Mouse (Mus musculus): Measurements from ENCODE around the gene Usp53. TPM values are rescaled to one million over a fixed set of nuclear protein-coding genes. Genes with fewer than 3 reads are reported as not detected.
A peak's percentile ranks its signal among the peaks of the same experiment; 100 is the strongest.

The Usp53 gene
- polyA plus RNA-seq, 1 experiment = 11.4 TPM

DNA sequence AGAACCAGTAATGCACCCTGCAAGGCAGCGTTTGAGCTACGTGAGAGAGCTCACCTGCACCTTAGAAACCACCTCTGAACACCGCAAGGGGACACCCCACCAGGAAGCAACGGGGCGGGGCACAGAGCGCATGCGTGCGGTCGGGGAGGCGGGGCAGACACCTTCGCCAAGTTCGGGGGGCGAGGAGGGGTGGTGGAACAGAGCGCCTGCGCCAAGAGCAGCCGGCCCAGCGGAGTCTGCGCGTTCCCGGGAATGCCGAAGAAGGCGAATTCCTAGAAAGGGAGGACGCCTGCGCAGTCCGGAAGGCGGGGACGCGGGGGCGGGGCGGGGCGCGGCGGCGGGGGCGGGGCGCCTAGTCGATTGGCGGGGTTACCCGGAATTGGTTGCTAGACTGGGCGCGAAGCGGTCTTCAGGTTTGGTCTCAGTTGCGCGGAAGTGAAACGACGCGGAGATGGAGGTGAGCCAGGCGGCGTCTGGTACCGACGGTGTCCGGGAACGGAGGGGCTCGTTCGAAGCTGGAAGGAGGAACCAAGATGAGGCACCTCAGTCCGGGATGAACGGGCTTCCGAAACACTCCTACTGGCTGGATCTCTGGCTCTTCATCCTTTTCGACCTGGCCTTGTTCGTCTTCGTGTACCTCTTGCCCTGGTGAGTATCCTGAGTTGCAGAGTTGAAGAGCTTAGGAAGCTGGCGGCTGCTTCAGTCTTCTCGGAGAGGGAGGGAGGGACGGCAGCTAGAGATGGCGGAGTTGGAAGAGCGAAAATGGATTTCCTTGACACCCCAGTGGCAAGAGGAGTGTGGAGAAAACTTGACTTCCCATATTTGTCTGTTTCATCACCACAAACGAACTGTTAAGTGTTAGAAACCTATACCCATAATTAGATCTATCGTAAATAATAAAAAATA is 60.0 kb downstream of the Usp53 start, which contains the start of gene 1810037I17Rik:
Gene 1810037I17Rik (plus strand): TSS at position 195 of the 906 bp plus-strand sequence.
- Histone ChIP-seq H3K4me1 (ENCODE audit: control insufficient read depth, insufficient read depth, low read length) (no peaks in the 10 kb centered on the region), H3K27ac (ENCODE audit: insufficient read depth, low read length) (peak within 1 kb of the TSS; percentile 65), H3K4me3 (ENCODE audit: insufficient read depth, low read length) (peak within 1 kb of the TSS; percentile 90)
- TF ChIP-seq POLR2A (IDR thresholded peaks at IDR 0.05; ENCODE audit: extremely low read depth, insufficient read depth, low read length) = peak; percentile 84
- TF ChIP-seq CTCF (IDR thresholded peaks at IDR 0.05; ENCODE audit: extremely low read depth, insufficient read depth, low read length) = 0 out of 2 replicates have a peak, but pooled peaks have one; percentile 4

DNA sequence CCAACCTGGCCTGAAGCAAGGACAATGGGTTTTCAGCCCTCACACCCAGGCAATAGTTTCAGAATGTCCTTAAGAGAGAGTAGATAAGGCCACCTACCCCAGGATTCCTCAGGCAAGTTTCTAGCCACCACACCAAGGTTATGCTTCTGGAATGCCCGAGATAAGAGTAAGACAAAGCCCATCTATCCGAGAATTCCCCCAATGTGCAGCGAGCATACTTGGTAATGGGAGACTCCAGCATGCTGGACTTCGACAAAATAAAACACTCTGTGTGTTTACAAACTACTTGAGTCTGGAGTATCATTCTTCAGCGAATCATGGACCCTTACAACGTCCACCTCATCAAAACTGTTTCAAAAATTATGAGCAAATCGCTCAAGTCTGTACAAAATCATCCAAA is 61.2 kb downstream of the Usp53 start:
- Histone ChIP-seq H3K4me1 (ENCODE audit: control insufficient read depth, insufficient read depth, low read length) (no peaks in the 10 kb centered on the region), H3K4me3 (ENCODE audit: insufficient read depth, low read length) (no peak overlapping the region; the same call in 1 of the 2 replicates), H3K27ac (ENCODE audit: insufficient read depth, low read length) (no peak overlapping the region)
- TF ChIP-seq POLR2A (IDR thresholded peaks at IDR 0.05; ENCODE audit: extremely low read depth, insufficient read depth, low read length) = no peak
- no peak for TF ChIP-seq CTCF (IDR thresholded peaks at IDR 0.05; ENCODE audit: extremely low read depth, insufficient read depth, low read length)

DNA sequence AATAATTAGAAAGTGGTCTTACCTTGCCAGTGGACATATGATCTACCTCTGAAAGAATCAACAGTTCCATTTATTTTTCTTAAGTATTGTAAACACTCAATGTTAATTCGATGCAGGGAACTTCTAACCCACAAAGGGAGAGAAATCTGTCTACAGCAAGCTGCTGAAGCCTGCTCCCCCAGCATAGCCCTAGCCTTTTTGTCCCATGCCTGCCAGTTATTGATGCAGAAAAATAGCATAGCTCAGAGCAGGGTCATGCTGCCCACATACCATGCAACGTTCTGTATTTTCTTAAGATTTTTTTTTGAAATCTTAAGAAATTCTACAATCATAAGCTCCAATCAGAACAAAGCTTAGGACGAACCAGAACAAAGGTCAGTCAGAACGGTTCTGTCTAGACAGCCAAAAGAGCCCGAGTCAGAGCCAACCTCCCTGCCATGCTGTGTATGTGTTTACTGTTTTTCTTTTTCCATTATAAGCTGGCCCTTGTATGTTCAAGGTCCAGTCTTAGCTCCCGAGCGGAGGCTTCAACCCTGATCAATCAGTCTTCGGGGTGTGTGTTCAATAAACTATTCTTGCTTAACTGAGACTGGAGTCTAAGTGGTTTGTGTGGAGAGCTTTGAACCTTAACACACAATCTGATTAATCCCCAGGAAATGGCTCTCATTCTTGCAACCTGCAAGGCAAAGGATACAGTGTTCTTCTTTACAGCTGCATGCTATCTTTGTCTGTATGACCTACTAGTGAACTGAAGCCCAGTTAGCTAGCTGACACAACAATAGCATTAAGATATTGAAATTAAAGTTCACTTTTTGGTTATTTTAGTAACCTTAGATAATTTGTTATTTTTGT is 62.4 kb downstream of the Usp53 start:
- TF ChIP-seq CTCF (IDR thresholded peaks at IDR 0.05; ENCODE audit: extremely low read depth, insufficient read depth, low read length) (no peak), POLR2A (IDR thresholded peaks at IDR 0.05; ENCODE audit: extremely low read depth, insufficient read depth, low read length) (no peak)
- no peak overlapping the region for H3K27ac ChIP-seq (ENCODE audit: insufficient read depth, low read length)
- no peak overlapping the region for H3K4me3 ChIP-seq (ENCODE audit: insufficient read depth, low read length)
- H3K4me1 ChIP-seq (ENCODE audit: control insufficient read depth, insufficient read depth, low read length) = no peaks in the 10 kb centered on the region

DNA sequence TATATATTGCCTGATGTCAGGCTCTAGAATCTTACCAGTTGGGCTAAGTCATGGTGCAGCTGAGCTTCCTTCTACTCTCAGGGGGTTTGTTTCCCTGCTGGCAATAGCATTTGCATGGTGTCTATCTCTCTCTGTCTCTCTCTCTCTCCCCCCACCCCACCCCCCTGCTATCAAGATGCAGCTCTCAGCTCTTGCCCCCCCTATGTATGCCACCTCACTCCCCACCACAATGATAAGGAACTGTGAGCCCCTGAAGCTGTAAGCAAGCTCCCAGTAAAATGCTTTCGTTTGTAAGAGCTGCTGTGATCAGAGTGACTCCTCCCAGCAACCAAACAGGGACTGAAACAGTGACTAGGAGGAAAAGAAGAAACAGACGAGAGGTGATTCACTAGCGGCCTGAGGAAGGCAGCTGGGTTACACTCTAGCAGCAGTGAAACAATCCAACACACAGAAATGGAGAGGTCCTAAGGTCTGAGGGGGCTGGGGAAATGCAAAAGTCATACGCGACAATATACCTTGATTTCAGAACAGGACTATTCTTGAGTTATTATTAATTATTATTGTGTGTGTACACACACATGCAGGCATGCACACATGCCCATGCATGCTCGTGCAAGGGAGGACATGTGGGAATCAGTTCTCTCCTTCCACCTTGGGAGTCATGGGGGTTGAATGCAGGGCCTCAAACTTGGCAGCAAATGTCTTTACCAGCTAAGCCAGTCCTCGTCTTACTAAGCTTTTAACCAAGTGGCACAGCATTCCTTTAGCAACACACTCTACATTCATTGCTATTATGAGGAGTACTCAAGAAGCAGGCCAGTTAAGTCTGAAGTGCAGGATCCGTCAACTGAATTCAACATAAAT is 63.5 kb downstream of the Usp53 start:
- no peak overlapping the region for H3K27ac ChIP-seq (ENCODE audit: insufficient read depth, low read length)
- no peak for TF ChIP-seq POLR2A (IDR thresholded peaks at IDR 0.05; ENCODE audit: extremely low read depth, insufficient read depth, low read length)
- TF ChIP-seq CTCF (IDR thresholded peaks at IDR 0.05; ENCODE audit: extremely low read depth, insufficient read depth, low read length) = no peak

DNA sequence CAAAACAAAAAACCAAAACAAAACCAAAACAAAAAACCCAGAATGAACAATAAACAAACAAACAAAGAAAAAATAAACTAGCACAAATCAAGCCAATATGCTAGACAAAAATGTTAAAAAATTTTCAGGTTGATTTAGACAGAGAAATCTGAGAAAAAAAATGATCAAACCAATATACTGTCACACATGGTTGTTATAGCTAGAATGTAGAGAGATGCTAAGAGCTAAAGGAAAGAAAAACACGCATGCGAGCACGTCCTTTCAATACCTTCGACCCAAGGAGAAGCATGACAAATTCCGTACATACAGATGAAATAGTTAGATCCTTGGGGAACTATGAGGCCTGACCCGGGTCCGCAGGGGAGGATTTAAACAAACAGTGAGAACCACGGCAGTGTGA is 65.0 kb downstream of the Usp53 start, which contains the start of gene Gm10959:
Gene Gm10959 (minus strand): TSS at position 101 of the 400 bp plus-strand sequence.
- Histone ChIP-seq H3K4me3 (ENCODE audit: insufficient read depth, low read length) (no peak within 1 kb of the TSS), H3K27ac (ENCODE audit: insufficient read depth, low read length) (no peak within 1 kb of the TSS), H3K4me1 (ENCODE audit: control insufficient read depth, insufficient read depth, low read length) (no peaks in the 10 kb centered on the region)
- TF ChIP-seq POLR2A (IDR thresholded peaks at IDR 0.05; ENCODE audit: extremely low read depth, insufficient read depth, low read length) (no peak), CTCF (IDR thresholded peaks at IDR 0.05; ENCODE audit: extremely low read depth, insufficient read depth, low read length) (no peak)

More for the DNA sequence above, 63.5 kb downstream of the Usp53 start:
- Histone ChIP-seq H3K4me3 (ENCODE audit: insufficient read depth, low read length) (no peak overlapping the region), H3K4me1 (ENCODE audit: control insufficient read depth, insufficient read depth, low read length) (no peaks in the 10 kb centered on the region)

DNA sequence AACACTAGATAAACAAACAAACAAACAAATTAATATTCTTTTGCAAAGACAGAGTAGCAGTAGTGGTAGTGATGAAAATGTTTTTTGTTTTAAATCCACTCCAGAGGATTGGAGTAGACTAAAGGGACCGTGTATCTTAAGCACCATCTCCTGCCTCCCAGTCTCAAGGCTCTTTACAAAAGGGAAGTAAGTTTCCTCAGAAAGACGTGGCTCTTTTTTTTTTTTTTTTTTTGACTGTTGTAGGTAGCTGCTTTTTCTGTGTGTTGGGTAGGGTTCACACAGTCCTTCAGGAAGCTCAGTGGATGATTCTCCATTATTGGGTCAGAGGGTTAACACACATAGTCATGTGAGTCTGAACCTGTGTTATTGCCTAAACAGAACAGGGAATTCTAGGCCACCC is 65.6 kb downstream of the Usp53 start:
- Histone ChIP-seq H3K27ac (ENCODE audit: insufficient read depth, low read length) (no peak overlapping the region), H3K4me1 (ENCODE audit: control insufficient read depth, insufficient read depth, low read length) (no peaks in the 10 kb centered on the region), H3K4me3 (ENCODE audit: insufficient read depth, low read length) (no peak overlapping the region)
- TF ChIP-seq CTCF (IDR thresholded peaks at IDR 0.05; ENCODE audit: extremely low read depth, insufficient read depth, low read length) (no peak), POLR2A (IDR thresholded peaks at IDR 0.05; ENCODE audit: extremely low read depth, insufficient read depth, low read length) (no peak)

DNA sequence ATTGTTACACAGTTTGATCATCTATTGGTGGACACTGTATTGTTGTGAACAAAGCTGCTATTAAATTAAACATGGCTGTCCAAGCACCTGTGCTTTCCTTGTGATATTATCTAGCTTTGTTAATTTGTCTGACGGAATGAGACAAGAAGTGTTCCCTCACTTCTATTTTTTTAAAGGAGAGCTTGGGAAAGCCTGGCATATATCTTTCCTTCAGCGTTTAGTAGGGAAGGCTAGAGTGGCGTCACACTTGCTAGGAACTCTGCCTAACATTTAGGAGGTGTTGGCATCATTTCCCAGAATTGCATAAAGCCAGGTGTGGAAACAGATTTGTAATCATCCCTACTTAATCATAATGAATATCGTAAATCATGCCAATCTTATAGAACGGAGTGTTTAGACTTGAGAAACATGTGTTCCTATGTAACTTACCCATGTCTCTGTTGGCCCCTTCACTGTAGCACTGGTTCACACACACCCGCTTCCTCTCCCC is 68.1 kb downstream of the Usp53 start:
- Histone ChIP-seq H3K27ac (ENCODE audit: insufficient read depth, low read length) (no peak overlapping the region), H3K4me1 (ENCODE audit: control insufficient read depth, insufficient read depth, low read length) (no peaks in the 10 kb centered on the region), H3K4me3 (ENCODE audit: insufficient read depth, low read length) (no peak overlapping the region)
- no peak for TF ChIP-seq CTCF (IDR thresholded peaks at IDR 0.05; ENCODE audit: extremely low read depth, insufficient read depth, low read length)
- no peak for TF ChIP-seq POLR2A (IDR thresholded peaks at IDR 0.05; ENCODE audit: extremely low read depth, insufficient read depth, low read length)

DNA sequence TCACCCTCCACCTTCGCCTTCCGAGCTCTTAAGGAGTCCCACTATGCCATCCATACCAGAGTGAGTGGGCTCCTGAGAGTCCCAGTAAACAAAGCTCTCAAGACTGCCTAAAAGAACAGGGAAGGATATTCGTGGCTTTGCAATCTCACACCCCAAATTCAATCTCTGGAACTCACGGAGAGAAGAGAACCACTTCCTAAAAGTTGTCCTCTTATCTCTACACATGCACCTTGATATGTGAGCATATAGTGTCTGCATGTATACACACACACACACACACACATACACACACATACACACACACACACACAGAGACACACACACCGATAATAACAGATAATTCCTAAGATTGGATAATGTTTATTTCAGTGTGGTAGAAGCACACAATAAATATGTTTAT is 68.8 kb downstream of the Usp53 start:
- Histone ChIP-seq H3K27ac (ENCODE audit: insufficient read depth, low read length) (no peak overlapping the region), H3K4me3 (ENCODE audit: insufficient read depth, low read length) (no peak overlapping the region), H3K4me1 (ENCODE audit: control insufficient read depth, insufficient read depth, low read length) (no peaks in the 10 kb centered on the region)
- TF ChIP-seq CTCF (IDR thresholded peaks at IDR 0.05; ENCODE audit: extremely low read depth, insufficient read depth, low read length) (no peak), POLR2A (IDR thresholded peaks at IDR 0.05; ENCODE audit: extremely low read depth, insufficient read depth, low read length) (no peak)

Data from cortical plate, adult 2 months (tissue).